Mouse (Mus musculus) gastrocnemius, postnatal 25 days (tissue): ENCODE data around the gene Poln. TPM values are rescaled to one million over a fixed set of nuclear protein-coding genes. Genes with fewer than 3 reads are reported as not detected.

Experiments
- DNase-seq: peaks from one replicate; pipeline ENCODE4 v3.0.0; 2022
- total RNA-seq, 2 experiments: library from RNA; stranded (reverse); gene quantifications; 1 replicate in 1 of 2; 2 replicates in 1 of 2; pipeline ENCODE4 v1.2.3; 2021

Gene Poln
- total RNA-seq, 2 experiments from 2014 or later, result 0.87 TPM; not detected in 1

- DNase-seq, result peak; percentile 79
Measured at GRCm38 (mm10) chr5:34186961-34187391, 17.7 kb upstream of the Poln start.

GRCm38 (mm10) chr5:34186391-34186790, 17.1 kb upstream of the Poln start:
- DNase-seq, result peak; percentile 21

GRCm38 (mm10) chr5:34185791-34186190, 16.5 kb upstream of the Poln start:
- peak; percentile 8 for DNase-seq

GRCm38 (mm10) chr5:34185051-34185580, 15.9 kb upstream of the Poln start:
- peak; percentile 8 for DNase-seq

- peak; percentile 7 for DNase-seq
Measured at GRCm38 (mm10) chr5:34183976-34184375, 14.7 kb upstream of the Poln start.

- peak; percentile 75 for DNase-seq
Measured at GRCm38 (mm10) chr5:34183156-34183880, 14.1 kb upstream of the Poln start.

GRCm38 (mm10) chr5:34182486-34182885, 13.2 kb upstream of the Poln start:
- peak; percentile 39 for DNase-seq

- no peak for DNase-seq
Measured at GRCm38 (mm10) chr5:34177821-34178220, 8.6 kb upstream of the Poln start.

GRCm38 (mm10) chr5:34177091-34177490, 7.8 kb upstream of the Poln start:
- no peak for DNase-seq

- no peak for DNase-seq
Measured at GRCm38 (mm10) chr5:34176691-34177090, 7.4 kb upstream of the Poln start.

- DNase-seq, result no peak
Measured at GRCm38 (mm10) chr5:34175403-34175694, 6.1 kb upstream of the Poln start.

GRCm38 (mm10) chr5:34174550-34175402, 5.5 kb upstream of the Poln start:
- DNase-seq, result no peak

GRCm38 (mm10) chr5:34174021-34174420, 4.8 kb upstream of the Poln start:
- no peak for DNase-seq

- DNase-seq, result no peak
Measured at GRCm38 (mm10) chr5:34170726-34171125, 1.5 kb upstream of the Poln start.

- no peak for DNase-seq
Measured at GRCm38 (mm10) chr5:34169954-34170353, 706 bp upstream of the Poln start.

- no peak for DNase-seq
Measured at GRCm38 (mm10) chr5:34167857-34168256, 1.4 kb downstream of the Poln start.

- no peak for DNase-seq
Measured at GRCm38 (mm10) chr5:34165793-34166192, 3.5 kb downstream of the Poln start.

GRCm38 (mm10) chr5:34148476-34148875, 20.8 kb downstream of the Poln start:
- no peak for DNase-seq

GRCm38 (mm10) chr5:34147554-34147953, 21.7 kb downstream of the Poln start:
- DNase-seq, result no peak

- DNase-seq, result no peak
Measured at GRCm38 (mm10) chr5:34139751-34140150, 29.5 kb downstream of the Poln start.

GRCm38 (mm10) chr5:34132731-34133130, 36.5 kb downstream of the Poln start:
- no peak for DNase-seq

- DNase-seq, result no peak
Measured at GRCm38 (mm10) chr5:34124131-34124530, 45.1 kb downstream of the Poln start.

- no peak for DNase-seq
Measured at GRCm38 (mm10) chr5:34119121-34119856, 50.0 kb downstream of the Poln start.
